14 mouse cellular contexts compared by ENCODE assay signal in genomic region chr7:123046473-123047091, GRCm38 (mm10).
DNase-seq lines count a peak whose midpoint lies in the region; ATAC-seq and TF ChIP-seq lines count a peak whose summit lies in the region.
"Had no signal": no experiment of that assay in that cellular context is flagged by ENCODE, and none has a peak within 500 bp of the region (broad histone marks: within the 10 kb centered on the region; RNA-seq: fewer than 3 reads in every experiment).

No protein-coding gene starts in this region.

- peaks cover 3% of the 10 kb centered on the region; the same call in 1 of the 2 replicates for H3K9me3 ChIP-seq in hindbrain, embryonic 13.5 days
- no peaks in the 10 kb centered on the region for H3K9me3 ChIP-seq in hindbrain, embryonic 11.5 days (ENCODE audit: control insufficient read depth, low read length)
- peaks cover 6% of the 10 kb centered on the region; the same call in 1 of the 2 replicates for H3K9me3 ChIP-seq in heart, postnatal 0 days (replicated peaks; ENCODE audit: control insufficient read depth, low read length)
- H3K9me3 ChIP-seq in stomach, embryonic 15.5 days, result no peaks in the 10 kb centered on the region
- H3K9me3 ChIP-seq in kidney, embryonic 15.5 days (replicated peaks), result no peaks in the 10 kb centered on the region
- peaks cover 2% of the 10 kb centered on the region; the same call in 1 of the 2 replicates for H3K9me3 ChIP-seq in forebrain, embryonic 10.5 days
- H3K9me3 ChIP-seq: hindbrain, embryonic 15.5 days had no signal

- H3K4me3 ChIP-seq in hindbrain, embryonic 13.5 days, result no peak overlapping the region
- H3K4me3 ChIP-seq in hindbrain, embryonic 11.5 days (ENCODE audit: low read depth, low read length), result no peak overlapping the region
- H3K4me3 ChIP-seq in heart, postnatal 0 days (ENCODE audit: low read depth, low read length), result peak overlapping the region; percentile 17; the same call in 1 of the 2 replicates
- H3K4me3 ChIP-seq in stomach, embryonic 15.5 days (replicated peaks), result no peak overlapping the region
- H3K4me3 ChIP-seq in kidney, embryonic 15.5 days (replicated peaks), result no peak overlapping the region
- no peak overlapping the region for H3K4me3 ChIP-seq in forebrain, embryonic 10.5 days
- H3K4me3 ChIP-seq: hindbrain, embryonic 15.5 days had no signal

- H3K9ac ChIP-seq in hindbrain, embryonic 13.5 days, result no peak overlapping the region
- no peak overlapping the region for H3K9ac ChIP-seq in hindbrain, embryonic 11.5 days (ENCODE audit: low read depth, low read length)
- H3K9ac ChIP-seq in heart, postnatal 0 days (replicated peaks; ENCODE audit: low read depth, low read length), result no peak overlapping the region
- no peak overlapping the region for H3K9ac ChIP-seq in stomach, embryonic 15.5 days
- no peak overlapping the region for H3K9ac ChIP-seq in kidney, embryonic 15.5 days
- H3K9ac ChIP-seq: hindbrain, embryonic 15.5 days had no signal

- H3K4me2 ChIP-seq in hindbrain, embryonic 13.5 days, result no peak overlapping the region
- H3K4me2 ChIP-seq in hindbrain, embryonic 11.5 days (replicated peaks; ENCODE audit: low read depth, low read length), result no peak overlapping the region
- H3K4me2 ChIP-seq in heart, postnatal 0 days (ENCODE audit: low read depth, low read length), result peak overlapping the region; percentile 43
- no peak overlapping the region for H3K4me2 ChIP-seq in stomach, embryonic 15.5 days
- H3K4me2 ChIP-seq in kidney, embryonic 15.5 days, result no peak overlapping the region
- H3K4me2 ChIP-seq: hindbrain, embryonic 15.5 days; liver, embryonic 11.5 days had no signal

- no peak for ATAC-seq in hindbrain, embryonic 13.5 days (ENCODE audit: low FRiP score)
- ATAC-seq in hindbrain, embryonic 11.5 days (ENCODE audit: low FRiP score), result no peak
- ATAC-seq in heart, postnatal 0 days (ENCODE audit: insufficient read depth, low read depth), result peak; percentile 94
- ATAC-seq in stomach, embryonic 15.5 days (ENCODE audit: insufficient read depth, low FRiP score, low read depth), result peak; percentile 47; the same call in 1 of the 2 replicates
- ATAC-seq in kidney, embryonic 15.5 days (replicated peaks; ENCODE audit: low FRiP score), result no peak
- ATAC-seq: CD4-positive, CD25-positive, alpha-beta regulatory T cell, adult 4 months had no signal

- peaks cover 5% of the 10 kb centered on the region; the same call in 1 of the 2 replicates for H3K4me1 ChIP-seq in hindbrain, embryonic 13.5 days (replicated peaks)
- no peaks in the 10 kb centered on the region for H3K4me1 ChIP-seq in hindbrain, embryonic 11.5 days (replicated peaks; ENCODE audit: control insufficient read depth, insufficient read depth, low read length)
- H3K4me1 ChIP-seq in heart, postnatal 0 days (ENCODE audit: control insufficient read depth, insufficient read depth), result peaks cover 8% of the 10 kb centered on the region
- H3K4me1 ChIP-seq in stomach, embryonic 15.5 days, result no peaks in the 10 kb centered on the region
- H3K4me1 ChIP-seq in kidney, embryonic 15.5 days, result no peaks in the 10 kb centered on the region
- no peaks in the 10 kb centered on the region for H3K4me1 ChIP-seq in forebrain, embryonic 10.5 days

- no peak for DNase-seq in hindbrain, embryonic 11.5 days (ENCODE audit: low spot score)
- DNase-seq in gonadal fat pad, adult 2 months (ENCODE audit: low read depth), result peak; percentile 9
- DNase-seq in heart, postnatal 0 days (ENCODE audit: low spot score), result peak; percentile 96
- no peak for DNase-seq in cerebellum, postnatal 10 days
- DNase-seq in forebrain, embryonic 10.5 days (ENCODE audit: extremely low spot score, low spot score), result no peak
- DNase-seq: cerebellum, postnatal 25 days; right cerebral cortex, adult 18-20 months had no signal

- no peaks in the 10 kb centered on the region for H3K27me3 ChIP-seq in hindbrain, embryonic 13.5 days
- no peaks in the 10 kb centered on the region for H3K27me3 ChIP-seq in hindbrain, embryonic 11.5 days (ENCODE audit: control insufficient read depth, insufficient read depth, low read length)
- no peaks in the 10 kb centered on the region for H3K27me3 ChIP-seq in heart, postnatal 0 days (ENCODE audit: control insufficient read depth, insufficient read depth, low read length)
- H3K27me3 ChIP-seq in stomach, embryonic 15.5 days (replicated peaks), result no peaks in the 10 kb centered on the region
- H3K27me3 ChIP-seq in kidney, embryonic 15.5 days, result no peaks in the 10 kb centered on the region
- no peaks in the 10 kb centered on the region for H3K27me3 ChIP-seq in forebrain, embryonic 10.5 days (ENCODE audit: poor library complexity, severe bottlenecking)
- H3K27me3 ChIP-seq: hindbrain, embryonic 15.5 days had no signal

- 80% methylated on average over 13 of the region's 13 CpGs for WGBS in hindbrain, embryonic 13.5 days
- WGBS in hindbrain, embryonic 11.5 days, result 75% methylated on average over 13 of the region's 13 CpGs
- 12% methylated on average over 13 of the region's 13 CpGs for WGBS in heart, postnatal 0 days
- 66% methylated on average over 13 of the region's 13 CpGs for WGBS in stomach, embryonic 15.5 days
- WGBS in kidney, embryonic 15.5 days, result 76% methylated on average over 13 of the region's 13 CpGs
- 80% methylated on average over 13 of the region's 13 CpGs for WGBS in forebrain, embryonic 10.5 days

- TF ChIP-seq EP300 in heart, postnatal 0 days (IDR thresholded peaks at IDR 0.05; ENCODE audit: low read depth), result peak; percentile 98

- H3K27ac ChIP-seq in hindbrain, embryonic 13.5 days, result 0 out of 2 replicates have a peak overlapping the region, but pooled peaks have one; percentile 23
- H3K27ac ChIP-seq in hindbrain, embryonic 11.5 days (ENCODE audit: low read depth, low read length), result no peak overlapping the region
- peak overlapping the region; percentile 86 for H3K27ac ChIP-seq in heart, postnatal 0 days (ENCODE audit: low read depth)
- H3K27ac ChIP-seq in stomach, embryonic 15.5 days, result 0 out of 2 replicates have a peak overlapping the region, but pooled peaks have one; percentile 16
- H3K27ac ChIP-seq in kidney, embryonic 15.5 days, result no peak overlapping the region
- H3K27ac ChIP-seq in forebrain, embryonic 10.5 days, result no peak overlapping the region
- H3K27ac ChIP-seq: hindbrain, embryonic 15.5 days; kidney, postnatal 0 days had no signal

- no peak for TF ChIP-seq CTCF in heart, postnatal 0 days (IDR thresholded peaks at IDR 0.05; ENCODE audit: low read depth)

- H3K36me3 ChIP-seq in hindbrain, embryonic 13.5 days, result no peaks in the 10 kb centered on the region
- no peaks in the 10 kb centered on the region for H3K36me3 ChIP-seq in hindbrain, embryonic 11.5 days (ENCODE audit: control insufficient read depth, insufficient read depth, low read length)
- H3K36me3 ChIP-seq in heart, postnatal 0 days (replicated peaks; ENCODE audit: control insufficient read depth, insufficient read depth, low read length), result no peaks in the 10 kb centered on the region
- no peaks in the 10 kb centered on the region for H3K36me3 ChIP-seq in stomach, embryonic 15.5 days
- H3K36me3 ChIP-seq in kidney, embryonic 15.5 days, result no peaks in the 10 kb centered on the region
- no peaks in the 10 kb centered on the region for H3K36me3 ChIP-seq in forebrain, embryonic 10.5 days (replicated peaks)
- H3K36me3 ChIP-seq: hindbrain, embryonic 15.5 days had no signal

Comparison
In these comparisons a context has a peak if more than half of its experiments do, and no peak if none do; other contexts are left out.
1. H3K27ac ChIP-seq: peak in hindbrain, embryonic 13.5 days (single experiment), heart, postnatal 0 days (single experiment) and stomach, embryonic 15.5 days (single experiment); none in hindbrain, embryonic 11.5 days (single experiment), kidney, embryonic 15.5 days (single experiment) and forebrain, embryonic 10.5 days (single experiment).
2. ATAC-seq: peak in heart, postnatal 0 days (single experiment) and stomach, embryonic 15.5 days (single experiment); none in hindbrain, embryonic 13.5 days (single experiment), hindbrain, embryonic 11.5 days (single experiment) and kidney, embryonic 15.5 days (single experiment).
3. DNase-seq: peak in gonadal fat pad, adult 2 months (single experiment) and heart, postnatal 0 days (single experiment); none in hindbrain, embryonic 11.5 days (single experiment), cerebellum, postnatal 10 days (0 of 2) and forebrain, embryonic 10.5 days (single experiment).